Mouse (Mus musculus) ES-Bruce4 (cell line): ENCODE results near the gene Ttc25. TPM values are rescaled to one million over a fixed set of nuclear protein-coding genes. Genes with fewer than 3 reads are reported as not detected.

Experiments used
- H3K27ac ChIP-seq: 2 replicates; pipeline ENCODE4 v1.5.1; 2012; ENCODE audit warnings: low read length, inconsistent platforms; ENCODE audit not compliant: insufficient read depth
- H3K27me3 ChIP-seq: 2 replicates; pipeline ENCODE4 v1.6.1; 2012; ENCODE audit warnings: mild to moderate bottlenecking, low read length, inconsistent platforms; ENCODE audit not compliant: control insufficient read depth, poor library complexity, insufficient read depth, severe bottlenecking
- H3K36me3 ChIP-seq: 2 replicates; pipeline ENCODE4 v1.6.1; 2012; ENCODE audit warnings: inconsistent platforms, mild to moderate bottlenecking, low read length, moderate library complexity; ENCODE audit not compliant: control insufficient read depth, poor library complexity, insufficient read depth, severe bottlenecking
- H3K4me1 ChIP-seq: one replicate; pipeline ENCODE4 v1.8.1; 2011; ENCODE audit warnings: low read length; ENCODE audit not compliant: control insufficient read depth, insufficient read depth
- H3K4me3 ChIP-seq: 2 replicates; pipeline ENCODE4 v1.5.1; 2011; ENCODE audit warnings: low read depth, mild to moderate bottlenecking, low read length
- H3K9ac ChIP-seq: 2 replicates; pipeline ENCODE4 v1.6.1; 2012; ENCODE audit warnings: low read depth, mild to moderate bottlenecking, inconsistent platforms; ENCODE audit not compliant: poor library complexity, severe bottlenecking
- H3K9me3 ChIP-seq: replicated peaks from 2 replicates; pipeline ENCODE4 v1.6.1; 2012; ENCODE audit warnings: mild to moderate bottlenecking, low read length, inconsistent platforms; ENCODE audit not compliant: control insufficient read depth, poor library complexity, insufficient read depth, severe bottlenecking
- CTCF ChIP-seq: IDR thresholded peaks from one replicate; pipeline ENCODE4 v1.8.1; 2011; ENCODE audit warnings: low read depth, low read length
- EP300 ChIP-seq: IDR thresholded peaks from 2 replicates; pipeline ENCODE4 v1.6.1; 2011; ENCODE audit warnings: low read depth, low read length; ENCODE audit not compliant: insufficient read depth
- POLR2A ChIP-seq: IDR thresholded peaks from one replicate; pipeline ENCODE4 v1.8.1; 2011; ENCODE audit warnings: low read length; ENCODE audit not compliant: insufficient read depth
- polyA plus RNA-seq: library from polyadenylated mRNA; stranded (reverse); fragments of >200 nt; gene quantifications from 2 replicates; pipeline ENCODE4 v1.2.4, GENCODE M21; 2011; ENCODE audit warnings: low read depth; ENCODE audit not compliant: missing spikeins, insufficient read depth, insufficient read length

Gene Ttc25
- polyA plus RNA-seq, 1 experiment, result 2.5 TPM

- TF ChIP-seq EP300 (no peak), CTCF (no peak), POLR2A (no peak)
- peak overlapping the region; percentile 59; the same call in 1 of the 2 replicates for H3K9ac ChIP-seq
- no peaks in the 10 kb centered on the region for H3K4me1 ChIP-seq
- H3K27ac ChIP-seq, result no peak overlapping the region
- no peaks in the 10 kb centered on the region for H3K27me3 ChIP-seq
- no peaks in the 10 kb centered on the region for H3K9me3 ChIP-seq
- H3K36me3 ChIP-seq, result no peaks in the 10 kb centered on the region
- 0 out of 2 replicates have a peak overlapping the region, but pooled peaks have one; percentile 13 for H3K4me3 ChIP-seq
Measured at GRCm38 (mm10) chr11:100574188-100574587, 28.8 kb downstream of the Ttc25 start.

- Histone ChIP-seq H3K27me3 (no peaks in the 10 kb centered on the region), H3K27ac (no peak within 1 kb of the TSS), H3K36me3 (no peaks in the 10 kb centered on the region), H3K4me3 (peak within 1 kb of the TSS; percentile 57), H3K9me3 (no peaks in the 10 kb centered on the region), H3K9ac (peak within 1 kb of the TSS; percentile 59), H3K4me1 (no peaks in the 10 kb centered on the region)
- TF ChIP-seq POLR2A (no peak), CTCF (no peak), EP300 (no peak)
Measured at GRCm38 (mm10) chr11:100574708-100575483, 29.5 kb downstream of the Ttc25 start, which contains the start of gene Cnp. Gene Cnp, plus strand, starts transcription at chr11:100574904.

- no peaks in the 10 kb centered on the region for H3K36me3 ChIP-seq
- no peaks in the 10 kb centered on the region for H3K9me3 ChIP-seq
- H3K9ac ChIP-seq, result peak overlapping the region; percentile 59; the same call in 1 of the 2 replicates
- H3K4me3 ChIP-seq, result peak overlapping the region; percentile 57; the same call in 1 of the 2 replicates
- TF ChIP-seq EP300 (no peak), CTCF (no peak), POLR2A (no peak)
- H3K27me3 ChIP-seq, result no peaks in the 10 kb centered on the region
- H3K4me1 ChIP-seq, result no peaks in the 10 kb centered on the region
- no peak overlapping the region for H3K27ac ChIP-seq
Measured at GRCm38 (mm10) chr11:100575484-100575855, 30.1 kb downstream of the Ttc25 start.

DNA sequence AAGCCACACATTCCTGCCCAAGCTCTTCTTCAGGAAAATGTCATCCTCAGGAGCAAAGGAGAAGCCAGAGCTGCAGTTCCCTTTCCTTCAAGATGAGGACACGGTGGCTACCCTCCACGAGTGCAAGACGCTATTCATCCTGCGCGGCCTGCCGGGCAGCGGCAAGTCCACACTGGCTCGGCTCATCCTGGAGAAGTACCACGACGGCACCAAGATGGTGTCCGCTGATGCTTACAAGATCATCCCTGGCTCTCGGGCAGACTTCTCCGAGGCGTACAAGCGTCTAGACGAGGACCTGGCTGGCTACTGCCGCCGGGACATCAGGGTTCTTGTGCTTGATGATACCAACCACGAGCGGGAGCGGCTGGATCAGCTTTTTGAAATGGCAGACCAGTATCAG, 30.8 kb downstream of the Ttc25 start:
- H3K4me1 ChIP-seq, result no peaks in the 10 kb centered on the region
- H3K9ac ChIP-seq, result no peak overlapping the region
- no peak overlapping the region for H3K4me3 ChIP-seq
- no peaks in the 10 kb centered on the region for H3K9me3 ChIP-seq
- H3K36me3 ChIP-seq, result no peaks in the 10 kb centered on the region
- H3K27ac ChIP-seq, result no peak overlapping the region
- no peak for TF ChIP-seq EP300
- TF ChIP-seq CTCF, result no peak
- TF ChIP-seq POLR2A, result no peak
- no peaks in the 10 kb centered on the region for H3K27me3 ChIP-seq

DNA sequence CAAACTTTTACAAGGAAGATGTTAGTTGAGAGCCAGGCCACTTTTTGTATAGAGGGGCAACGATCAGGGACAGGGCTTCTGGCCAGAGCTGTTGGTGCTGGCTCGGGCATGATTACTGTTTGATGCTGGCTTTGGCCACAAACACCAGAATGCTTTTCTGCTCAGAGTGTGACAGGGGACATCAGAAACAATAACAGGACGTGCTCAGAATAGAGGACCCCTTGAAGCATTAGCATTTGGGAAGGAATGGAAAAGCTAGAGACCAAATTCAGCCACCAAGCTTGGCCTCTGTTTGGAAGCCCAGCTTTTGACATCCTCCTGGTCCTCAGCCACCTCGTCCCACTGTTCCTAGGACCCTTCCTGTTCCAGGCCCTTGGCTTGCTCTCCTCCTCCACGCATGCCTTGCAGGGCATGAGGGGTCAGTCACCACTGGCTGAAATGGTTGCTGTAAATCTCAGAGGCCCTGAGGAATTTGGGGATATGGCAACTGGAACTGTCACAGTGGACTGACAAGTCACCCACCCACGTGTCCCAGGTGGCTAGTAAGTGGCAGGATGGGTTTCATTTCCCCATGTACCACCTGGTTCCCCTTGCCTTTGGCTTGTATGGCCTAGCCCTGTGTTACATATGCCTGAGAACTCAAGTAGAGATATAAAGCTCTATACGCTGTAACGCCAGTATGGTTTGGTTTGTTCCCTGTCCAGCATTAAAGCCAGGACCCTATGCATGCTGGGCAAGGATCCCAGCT, 32.6 kb downstream of the Ttc25 start:
- Histone ChIP-seq H3K27ac (no peak overlapping the region), H3K36me3 (peaks cover 16% of the 10 kb centered on the region), H3K4me3 (no peak overlapping the region), H3K9me3 (no peaks in the 10 kb centered on the region), H3K4me1 (no peaks in the 10 kb centered on the region), H3K9ac (no peak overlapping the region), H3K27me3 (no peaks in the 10 kb centered on the region)
- TF ChIP-seq POLR2A (no peak), CTCF (no peak), EP300 (no peak)
